Mouse (Mus musculus): ENCODE measurements around the gene Syt1. TPM values are rescaled to one million over a fixed set of nuclear protein-coding genes. Genes with fewer than 3 reads are reported as not detected.

Gene Syt1
- polyA plus RNA-seq, 1 experiment from 2014 or later: 1.5 TPM

GRCm38 (mm10) chr10:108987250-108987649 lies 23.5 kb downstream of the Syt1 start:
- WGBS (ENCODE audit: insufficient replicate concordance): 92% methylated on average over 2 of the region's 2 CpGs
- H3K36me3 ChIP-seq (ENCODE audit: control insufficient read depth, insufficient read depth, low read length): no peaks in the 10 kb centered on the region
- no peak overlapping the region for H3K27ac ChIP-seq (ENCODE audit: low read depth, low read length)
- H3K9me3 ChIP-seq (replicated peaks; ENCODE audit: control insufficient read depth, low read length): no peaks in the 10 kb centered on the region
- no peaks in the 10 kb centered on the region for H3K4me1 ChIP-seq (ENCODE audit: control insufficient read depth, insufficient read depth, low read length)
- no peak for ATAC-seq (replicated peaks; ENCODE audit: insufficient number of reproducible peaks, low FRiP score, low TSS enrichment)
- H3K27me3 ChIP-seq (ENCODE audit: control insufficient read depth, insufficient read depth, low read length): no peaks in the 10 kb centered on the region
- no peak overlapping the region for H3K4me2 ChIP-seq
- no peak overlapping the region for H3K9ac ChIP-seq (ENCODE audit: low read depth, low read length)
- H3K4me3 ChIP-seq (ENCODE audit: low read depth, low read length): no peak overlapping the region

DNA sequence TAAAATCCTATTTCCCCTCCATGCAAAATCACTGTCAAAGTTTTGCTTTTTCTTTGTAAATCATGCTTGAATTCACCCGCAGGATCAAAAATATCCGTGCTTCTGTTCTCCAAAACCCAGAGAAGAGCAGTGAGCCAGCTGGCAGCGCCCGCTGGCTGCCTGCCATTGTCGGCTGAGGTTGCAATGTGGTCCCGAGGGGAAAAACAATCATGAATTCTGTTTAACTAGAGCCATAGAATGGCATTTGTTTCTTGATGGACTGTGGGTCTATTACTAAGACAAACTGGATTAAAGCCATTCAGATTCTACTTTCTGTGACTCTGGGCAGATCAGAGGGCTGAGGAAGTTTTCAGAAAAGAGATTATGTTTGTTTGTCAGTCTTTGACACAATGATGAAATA lies 31.1 kb downstream of the Syt1 start:
- Histone ChIP-seq H3K4me3 (ENCODE audit: low read depth, low read length) (no peak overlapping the region), H3K4me2 (no peak overlapping the region), H3K9me3 (replicated peaks; ENCODE audit: control insufficient read depth, low read length) (no peaks in the 10 kb centered on the region), H3K4me1 (ENCODE audit: control insufficient read depth, insufficient read depth, low read length) (no peaks in the 10 kb centered on the region), H3K36me3 (ENCODE audit: control insufficient read depth, insufficient read depth, low read length) (no peaks in the 10 kb centered on the region), H3K9ac (ENCODE audit: low read depth, low read length) (no peak overlapping the region), H3K27ac (ENCODE audit: low read depth, low read length) (no peak overlapping the region), H3K27me3 (ENCODE audit: control insufficient read depth, insufficient read depth, low read length) (no peaks in the 10 kb centered on the region)
- WGBS (ENCODE audit: insufficient replicate concordance): 77% methylated on average over 6 of the region's 6 CpGs
- no peak for ATAC-seq (replicated peaks; ENCODE audit: insufficient number of reproducible peaks, low FRiP score, low TSS enrichment)

GRCm38 (mm10) chr10:108954952-108955351 lies 55.8 kb downstream of the Syt1 start:
- 89% methylated on average over 5 of the region's 5 CpGs for WGBS (ENCODE audit: insufficient replicate concordance)
- no peak overlapping the region for H3K4me3 ChIP-seq (ENCODE audit: low read depth, low read length)
- no peaks in the 10 kb centered on the region for H3K9me3 ChIP-seq (replicated peaks; ENCODE audit: control insufficient read depth, low read length)
- no peak for ATAC-seq (replicated peaks; ENCODE audit: insufficient number of reproducible peaks, low FRiP score, low TSS enrichment)
- H3K27ac ChIP-seq (ENCODE audit: low read depth, low read length): no peak overlapping the region
- H3K27me3 ChIP-seq (ENCODE audit: control insufficient read depth, insufficient read depth, low read length): no peaks in the 10 kb centered on the region
- no peaks in the 10 kb centered on the region for H3K36me3 ChIP-seq (ENCODE audit: control insufficient read depth, insufficient read depth, low read length)
- no peak overlapping the region for H3K4me2 ChIP-seq
- no peak overlapping the region for H3K9ac ChIP-seq (ENCODE audit: low read depth, low read length)
- no peaks in the 10 kb centered on the region for H3K4me1 ChIP-seq (ENCODE audit: control insufficient read depth, insufficient read depth, low read length)

- Histone ChIP-seq H3K9ac (ENCODE audit: low read depth, low read length) (no peak overlapping the region), H3K4me1 (ENCODE audit: control insufficient read depth, insufficient read depth, low read length) (no peaks in the 10 kb centered on the region), H3K27me3 (ENCODE audit: control insufficient read depth, insufficient read depth, low read length) (no peaks in the 10 kb centered on the region), H3K27ac (ENCODE audit: low read depth, low read length) (no peak overlapping the region), H3K9me3 (replicated peaks; ENCODE audit: control insufficient read depth, low read length) (no peaks in the 10 kb centered on the region), H3K4me2 (no peak overlapping the region), H3K36me3 (ENCODE audit: control insufficient read depth, insufficient read depth, low read length) (no peaks in the 10 kb centered on the region), H3K4me3 (ENCODE audit: low read depth, low read length) (no peak overlapping the region)
- 81% methylated on average over 8 of the region's 8 CpGs for WGBS (ENCODE audit: insufficient replicate concordance)
- ATAC-seq (replicated peaks; ENCODE audit: insufficient number of reproducible peaks, low FRiP score, low TSS enrichment): no peak
Measured at GRCm38 (mm10) chr10:108952182-108952581, 58.6 kb downstream of the Syt1 start.

GRCm38 (mm10) chr10:108936838-108937430 lies 73.8 kb downstream of the Syt1 start:
- Histone ChIP-seq H3K4me2 (no peak overlapping the region), H3K4me3 (ENCODE audit: low read depth, low read length) (no peak overlapping the region), H3K36me3 (ENCODE audit: control insufficient read depth, insufficient read depth, low read length) (no peaks in the 10 kb centered on the region), H3K4me1 (ENCODE audit: control insufficient read depth, insufficient read depth, low read length) (no peaks in the 10 kb centered on the region), H3K9ac (ENCODE audit: low read depth, low read length) (no peak overlapping the region), H3K9me3 (replicated peaks; ENCODE audit: control insufficient read depth, low read length) (no peaks in the 10 kb centered on the region), H3K27me3 (ENCODE audit: control insufficient read depth, insufficient read depth, low read length) (no peaks in the 10 kb centered on the region), H3K27ac (ENCODE audit: low read depth, low read length) (no peak overlapping the region)
- no peak for ATAC-seq (replicated peaks; ENCODE audit: insufficient number of reproducible peaks, low FRiP score, low TSS enrichment)
- 77% methylated on average over 10 of the region's 10 CpGs for WGBS (ENCODE audit: insufficient replicate concordance)

DNA sequence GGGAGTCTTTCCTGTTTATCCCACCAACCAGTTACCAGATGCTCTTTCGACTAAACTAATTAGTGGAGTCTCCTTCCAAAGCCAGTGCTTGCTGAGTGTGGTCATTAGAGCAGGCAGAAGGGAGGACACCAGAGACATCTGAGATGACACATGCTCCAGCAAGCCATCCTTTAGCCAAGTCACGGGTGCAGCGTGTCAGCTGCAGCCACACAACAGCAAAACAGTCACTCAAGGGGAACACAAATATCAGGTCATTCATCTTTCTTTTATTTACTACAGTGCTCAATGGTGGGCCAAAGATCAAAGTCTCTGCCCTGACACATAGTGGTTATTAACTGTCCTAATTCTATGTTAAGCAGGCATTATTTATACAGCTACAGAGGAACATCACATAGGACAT lies 80.5 kb downstream of the Syt1 start:
- Histone ChIP-seq H3K27ac (ENCODE audit: low read depth, low read length) (no peak overlapping the region), H3K9ac (ENCODE audit: low read depth, low read length) (no peak overlapping the region), H3K4me2 (no peak overlapping the region), H3K4me1 (ENCODE audit: control insufficient read depth, insufficient read depth, low read length) (no peaks in the 10 kb centered on the region), H3K4me3 (ENCODE audit: low read depth, low read length) (no peak overlapping the region), H3K9me3 (replicated peaks; ENCODE audit: control insufficient read depth, low read length) (no peaks in the 10 kb centered on the region), H3K36me3 (ENCODE audit: control insufficient read depth, insufficient read depth, low read length) (no peaks in the 10 kb centered on the region), H3K27me3 (ENCODE audit: control insufficient read depth, insufficient read depth, low read length) (no peaks in the 10 kb centered on the region)
- WGBS (ENCODE audit: insufficient replicate concordance): 77% methylated on average over 3 of the region's 3 CpGs
- ATAC-seq (replicated peaks; ENCODE audit: insufficient number of reproducible peaks, low FRiP score, low TSS enrichment): no peak

DNA sequence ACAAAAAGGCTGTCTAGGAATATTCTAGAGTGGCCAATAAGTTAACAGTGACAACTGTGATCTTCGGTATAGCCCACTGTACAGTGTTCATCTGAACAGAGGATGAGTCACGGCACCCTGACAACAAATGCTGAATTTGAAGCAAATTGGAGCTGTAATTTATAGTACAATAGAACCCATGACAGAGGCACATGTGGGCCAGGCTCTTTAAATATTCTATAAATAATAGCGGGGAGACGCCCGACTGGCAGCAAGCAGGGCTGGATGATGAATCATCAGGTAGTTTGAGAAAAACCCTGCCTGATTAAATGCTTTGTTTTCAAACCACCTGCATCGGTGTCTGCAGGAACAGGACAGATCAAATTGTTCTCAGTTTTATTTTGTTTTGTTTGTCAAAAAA lies 81.1 kb downstream of the Syt1 start:
- Histone ChIP-seq H3K9me3 (replicated peaks; ENCODE audit: control insufficient read depth, low read length) (no peaks in the 10 kb centered on the region), H3K36me3 (ENCODE audit: control insufficient read depth, insufficient read depth, low read length) (no peaks in the 10 kb centered on the region), H3K4me3 (ENCODE audit: low read depth, low read length) (no peak overlapping the region), H3K27ac (ENCODE audit: low read depth, low read length) (no peak overlapping the region), H3K4me2 (no peak overlapping the region), H3K9ac (ENCODE audit: low read depth, low read length) (no peak overlapping the region), H3K4me1 (ENCODE audit: control insufficient read depth, insufficient read depth, low read length) (no peaks in the 10 kb centered on the region), H3K27me3 (ENCODE audit: control insufficient read depth, insufficient read depth, low read length) (no peaks in the 10 kb centered on the region)
- no peak for ATAC-seq (replicated peaks; ENCODE audit: insufficient number of reproducible peaks, low FRiP score, low TSS enrichment)
- 81% methylated on average over 6 of the region's 6 CpGs for WGBS (ENCODE audit: insufficient replicate concordance)

- 89% methylated on average over 1 of the region's 1 CpGs for WGBS (ENCODE audit: insufficient replicate concordance)
- H3K4me3 ChIP-seq (ENCODE audit: low read depth, low read length): no peak overlapping the region
- ATAC-seq (replicated peaks; ENCODE audit: insufficient number of reproducible peaks, low FRiP score, low TSS enrichment): no peak
Measured at GRCm38 (mm10) chr10:108905264-108905663, 105.5 kb downstream of the Syt1 start.

GRCm38 (mm10) chr10:108904371-108904770 lies 106.4 kb downstream of the Syt1 start:
- Histone ChIP-seq H3K4me2 (no peak overlapping the region), H3K9ac (ENCODE audit: low read depth, low read length) (no peak overlapping the region), H3K4me3 (ENCODE audit: low read depth, low read length) (no peak overlapping the region), H3K9me3 (replicated peaks; ENCODE audit: control insufficient read depth, low read length) (no peaks in the 10 kb centered on the region), H3K36me3 (ENCODE audit: control insufficient read depth, insufficient read depth, low read length) (no peaks in the 10 kb centered on the region), H3K27me3 (ENCODE audit: control insufficient read depth, insufficient read depth, low read length) (no peaks in the 10 kb centered on the region), H3K27ac (ENCODE audit: low read depth, low read length) (no peak overlapping the region), H3K4me1 (ENCODE audit: control insufficient read depth, insufficient read depth, low read length) (no peaks in the 10 kb centered on the region)
- no peak for ATAC-seq (replicated peaks; ENCODE audit: insufficient number of reproducible peaks, low FRiP score, low TSS enrichment)
- 64% methylated on average over 4 of the region's 4 CpGs for WGBS (ENCODE audit: insufficient replicate concordance)

More at GRCm38 (mm10) chr10:108905264-108905663, 105.5 kb downstream of the Syt1 start:
- H3K9ac ChIP-seq (ENCODE audit: low read depth, low read length): no peak overlapping the region
- no peak overlapping the region for H3K4me2 ChIP-seq
- H3K27me3 ChIP-seq (ENCODE audit: control insufficient read depth, insufficient read depth, low read length): no peaks in the 10 kb centered on the region
- no peaks in the 10 kb centered on the region for H3K36me3 ChIP-seq (ENCODE audit: control insufficient read depth, insufficient read depth, low read length)
- no peaks in the 10 kb centered on the region for H3K9me3 ChIP-seq (replicated peaks; ENCODE audit: control insufficient read depth, low read length)
- H3K27ac ChIP-seq (ENCODE audit: low read depth, low read length): no peak overlapping the region
- no peaks in the 10 kb centered on the region for H3K4me1 ChIP-seq (ENCODE audit: control insufficient read depth, insufficient read depth, low read length)

Data from heart, embryonic 11.5 days (tissue).